Comparison of ENCODE assay signal across 9 mouse cellular contexts in genomic region chr15:92052133-92052463, GRCm38 (mm10). TPM values are rescaled to one million over a fixed set of nuclear protein-coding genes. Genes with fewer than 3 reads are reported as not detected.
DNase-seq lines count a peak whose midpoint lies in the region; ATAC-seq and TF ChIP-seq lines count a peak whose summit lies in the region.
"Had no signal": no experiment of that assay in that cellular context is flagged by ENCODE, and none has a peak within 500 bp of the region (broad histone marks: within the 10 kb centered on the region; RNA-seq: fewer than 3 reads in every experiment).

No protein-coding gene starts in this region.

- no peaks in the 10 kb centered on the region for H3K36me3 ChIP-seq in kidney, embryonic 15.5 days
- no peaks in the 10 kb centered on the region for H3K36me3 ChIP-seq in embryonic facial prominence, embryonic 13.5 days
- H3K36me3 ChIP-seq in hindbrain, embryonic 16.5 days (ENCODE audit: control insufficient read depth, insufficient read depth, low read length): no peaks in the 10 kb centered on the region
- H3K36me3 ChIP-seq in midbrain, postnatal 0 days (ENCODE audit: insufficient read depth, low read length): no peaks in the 10 kb centered on the region

- H3K9me3 ChIP-seq in kidney, embryonic 15.5 days (replicated peaks): no peaks in the 10 kb centered on the region
- H3K9me3 ChIP-seq in embryonic facial prominence, embryonic 13.5 days: no peaks in the 10 kb centered on the region
- H3K9me3 ChIP-seq in hindbrain, embryonic 16.5 days (ENCODE audit: control insufficient read depth, low read length): no peaks in the 10 kb centered on the region
- H3K9me3 ChIP-seq in midbrain, postnatal 0 days (ENCODE audit: low read length): no peaks in the 10 kb centered on the region

- peaks cover 14% of the 10 kb centered on the region for H3K4me1 ChIP-seq in kidney, embryonic 15.5 days
- H3K4me1 ChIP-seq in embryonic facial prominence, embryonic 13.5 days: peaks cover 15% of the 10 kb centered on the region
- no peaks in the 10 kb centered on the region for H3K4me1 ChIP-seq in hindbrain, embryonic 16.5 days (ENCODE audit: control insufficient read depth, insufficient read depth, low read depth, low read length)
- H3K4me1 ChIP-seq in midbrain, postnatal 0 days (ENCODE audit: insufficient read depth, low read length): no peaks in the 10 kb centered on the region

- H3K4me3 ChIP-seq in kidney, embryonic 15.5 days (replicated peaks): peak overlapping the region; percentile 49
- H3K4me3 ChIP-seq in embryonic facial prominence, embryonic 13.5 days: peak overlapping the region; percentile 56
- H3K4me3 ChIP-seq in hindbrain, embryonic 16.5 days (ENCODE audit: low read length): peak overlapping the region; percentile 77
- peak overlapping the region; percentile 78 for H3K4me3 ChIP-seq in midbrain, postnatal 0 days (ENCODE audit: low read depth, low read length)

- no peak for TF ChIP-seq CTCF in midbrain, postnatal 0 days (IDR thresholded peaks at IDR 0.05)

- 22% methylated on average over 4 of the region's 4 CpGs for WGBS in kidney, embryonic 15.5 days
- 13% methylated on average over 4 of the region's 4 CpGs for WGBS in embryonic facial prominence, embryonic 13.5 days
- WGBS in hindbrain, embryonic 16.5 days: 5% methylated on average over 4 of the region's 4 CpGs
- 8% methylated on average over 4 of the region's 4 CpGs for WGBS in midbrain, postnatal 0 days

- H3K27ac ChIP-seq in kidney, embryonic 15.5 days: no peak overlapping the region
- H3K27ac ChIP-seq in embryonic facial prominence, embryonic 13.5 days: no peak overlapping the region
- H3K27ac ChIP-seq in hindbrain, embryonic 16.5 days (ENCODE audit: low read depth, low read length): peak overlapping the region; percentile 93
- peak overlapping the region; percentile 96 for H3K27ac ChIP-seq in midbrain, postnatal 0 days (ENCODE audit: low read depth, low read length)

- H3K9ac ChIP-seq in kidney, embryonic 15.5 days: peak overlapping the region; percentile 33; the same call in 1 of the 2 replicates
- peak overlapping the region; percentile 57; the same call in 1 of the 2 replicates for H3K9ac ChIP-seq in embryonic facial prominence, embryonic 13.5 days
- peak overlapping the region; percentile 82 for H3K9ac ChIP-seq in hindbrain, embryonic 16.5 days (ENCODE audit: low read depth, low read length)
- peak overlapping the region; percentile 82 for H3K9ac ChIP-seq in midbrain, postnatal 0 days (replicated peaks; ENCODE audit: low read length, poor library complexity, severe bottlenecking)

- ATAC-seq in kidney, embryonic 15.5 days (replicated peaks; ENCODE audit: low FRiP score): no peak
- ATAC-seq in embryonic facial prominence, embryonic 13.5 days (ENCODE audit: insufficient number of reproducible peaks, insufficient read depth, low FRiP score, low TSS enrichment, low read depth): no peak
- peak; percentile 73; the same call in 1 of the 2 replicates for ATAC-seq in hindbrain, embryonic 16.5 days
- ATAC-seq in midbrain, postnatal 0 days (ENCODE audit: low FRiP score): peak; percentile 72; the same call in 1 of the 2 replicates
- no peak for ATAC-seq in CD4-positive, CD25-positive, alpha-beta regulatory T cell, adult 4 months

- H3K4me2 ChIP-seq in kidney, embryonic 15.5 days: peak overlapping the region; percentile 78
- peak overlapping the region; percentile 100 for H3K4me2 ChIP-seq in embryonic facial prominence, embryonic 13.5 days
- peak overlapping the region; percentile 75 for H3K4me2 ChIP-seq in hindbrain, embryonic 16.5 days (ENCODE audit: low read length)
- peak overlapping the region; percentile 57 for H3K4me2 ChIP-seq in midbrain, postnatal 0 days (ENCODE audit: low read depth, low read length, poor library complexity, severe bottlenecking)

- H3K27me3 ChIP-seq in kidney, embryonic 15.5 days: peaks cover 18% of the 10 kb centered on the region
- H3K27me3 ChIP-seq in embryonic facial prominence, embryonic 13.5 days: peaks cover 18% of the 10 kb centered on the region
- no peaks in the 10 kb centered on the region for H3K27me3 ChIP-seq in hindbrain, embryonic 16.5 days (replicated peaks; ENCODE audit: control insufficient read depth, insufficient read depth, low read length)
- H3K27me3 ChIP-seq in midbrain, postnatal 0 days (ENCODE audit: insufficient read depth, low read length): no peaks in the 10 kb centered on the region

- DNase-seq in kidney, postnatal 14 days: no peak
- DNase-seq in midbrain, postnatal 0 days (ENCODE audit: low spot score): peak; percentile 81
- no peak for DNase-seq in cerebellum, postnatal 10 days
- DNase-seq in lung, postnatal 14 days: no peak
- DNase-seq: thymus, adult 2 months had no signal

RNA-seq across cellular contexts. Expression of gene Cntn1, which starts 1.1 kb away (rescaled TPM):
- 1.7 and 2.0 TPM in 2 replicates for polyA plus RNA-seq in kidney, embryonic 15.5 days (2015; fragmentation: Nextera tagmentation; extraction: Ambion mirVana)
- 1.4 and 2.4 TPM in 2 replicates for polyA plus RNA-seq in embryonic facial prominence, embryonic 13.5 days (2015; fragmentation: Nextera tagmentation; extraction: Ambion mirVana)
- 99.5 and 110 TPM in 2 replicates for polyA plus RNA-seq in hindbrain, embryonic 16.5 days (2015; fragmentation: Nextera tagmentation; extraction: Ambion mirVana)
- total RNA-seq in midbrain, postnatal 0 days (2014; rRNA removed): 283 and 300 TPM in 2 replicates
- polyA plus RNA-seq in midbrain, postnatal 0 days (2015; fragmentation: Nextera tagmentation; extraction: Ambion mirVana): 153 and 164 TPM in 2 replicates
- not detected for polyA plus RNA-seq in CD4-positive, CD25-positive, alpha-beta regulatory T cell, adult 4 months (2017; shearing (Covaris generic))

Comparison
In these comparisons a context has a peak if more than half of its experiments do, and no peak if none do; other contexts are left out.
1. ATAC-seq: peak in hindbrain, embryonic 16.5 days (single experiment) and midbrain, postnatal 0 days (single experiment); none in kidney, embryonic 15.5 days (single experiment), embryonic facial prominence, embryonic 13.5 days (single experiment) and CD4-positive, CD25-positive, alpha-beta regulatory T cell, adult 4 months (single experiment).
2. H3K27ac ChIP-seq: peak in hindbrain, embryonic 16.5 days (single experiment) and midbrain, postnatal 0 days (single experiment); none in kidney, embryonic 15.5 days (single experiment) and embryonic facial prominence, embryonic 13.5 days (single experiment).
3. RNA of gene Cntn1, which starts 1.1 kb away (polyA plus RNA-seq): 153 to 164 TPM in midbrain, postnatal 0 days and 99.5 to 110 TPM in hindbrain, embryonic 16.5 days; 1.7 to 2.0 TPM in kidney, embryonic 15.5 days, 1.4 to 2.4 TPM in embryonic facial prominence, embryonic 13.5 days and not detected in CD4-positive, CD25-positive, alpha-beta regulatory T cell, adult 4 months; every median in the first group is over 10 times any median in the second.
4. Peak in every context shown above with its lines, with median percentiles within 50 percentile points of each other: H3K4me2 ChIP-seq, H3K4me3 ChIP-seq and H3K9ac ChIP-seq.